Mouse (Mus musculus): Measurements from ENCODE around the gene Igf1.

Igf1 gene

DNA sequence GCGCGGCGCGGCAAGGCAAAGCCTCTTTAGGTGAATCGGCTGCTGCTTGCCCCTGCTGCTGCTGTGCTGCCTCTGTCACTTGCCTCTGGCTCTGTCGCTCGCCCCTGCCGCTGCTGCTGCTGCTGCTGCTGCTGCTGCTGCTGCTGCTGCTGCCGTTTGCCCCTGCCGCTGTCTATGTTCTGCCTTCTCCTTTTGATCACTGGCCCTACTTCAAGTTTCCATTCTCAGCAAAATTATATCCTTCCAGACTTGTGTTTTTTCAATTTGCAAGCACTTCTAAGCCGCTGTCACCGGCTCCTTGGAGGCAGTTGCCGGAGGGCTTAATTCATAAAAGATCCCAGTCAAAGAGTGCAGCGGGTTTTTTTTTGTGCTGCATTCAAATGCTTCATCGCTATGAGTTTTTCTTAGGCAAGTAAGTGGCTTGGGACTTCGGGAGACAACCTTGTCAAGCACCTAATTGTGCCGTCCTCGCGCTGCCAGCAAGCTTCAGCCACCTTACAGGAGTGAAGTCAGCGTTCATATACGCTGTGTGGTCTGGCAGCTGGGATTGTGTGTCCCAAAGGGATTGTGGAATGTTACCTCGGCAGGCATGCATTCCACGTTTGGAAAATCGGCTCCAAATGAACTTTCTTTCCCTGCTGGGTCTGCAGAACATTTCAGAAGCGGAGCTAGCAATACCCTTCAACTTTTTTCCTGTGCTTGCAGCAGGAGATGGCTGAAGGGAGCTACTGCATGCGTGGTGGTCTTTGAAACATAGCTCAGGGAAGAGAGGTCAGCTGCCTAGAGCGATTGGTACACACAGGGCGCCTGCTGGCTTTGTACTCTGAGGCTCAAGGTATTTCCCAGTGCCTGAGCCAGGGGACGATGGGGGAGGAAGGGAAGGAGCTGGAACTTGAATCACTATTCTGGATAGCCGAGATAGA, 2.4 kb downstream of the Igf1 start:
- DNase-seq (ENCODE audit: low spot score in 2 of 2) = no peak

DNA sequence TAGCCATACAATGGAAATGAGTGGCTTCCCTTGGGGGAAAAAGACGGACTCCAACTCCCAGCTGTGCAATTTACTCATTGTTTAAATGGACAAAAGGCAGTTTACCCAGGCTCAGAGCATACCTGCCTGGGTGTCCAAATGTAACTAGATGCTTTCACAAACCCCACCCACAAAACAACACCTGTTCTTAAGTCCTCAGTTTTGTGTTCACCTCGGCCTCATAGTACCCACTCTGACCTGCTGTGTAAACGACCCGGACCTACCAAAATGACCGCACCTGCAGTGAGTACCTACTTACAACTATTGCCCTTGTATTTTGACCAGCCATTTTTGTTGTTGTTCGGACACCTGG, 3.0 kb downstream of the Igf1 start:
- no peak for DNase-seq (ENCODE audit: low spot score in 2 of 2)

DNA sequence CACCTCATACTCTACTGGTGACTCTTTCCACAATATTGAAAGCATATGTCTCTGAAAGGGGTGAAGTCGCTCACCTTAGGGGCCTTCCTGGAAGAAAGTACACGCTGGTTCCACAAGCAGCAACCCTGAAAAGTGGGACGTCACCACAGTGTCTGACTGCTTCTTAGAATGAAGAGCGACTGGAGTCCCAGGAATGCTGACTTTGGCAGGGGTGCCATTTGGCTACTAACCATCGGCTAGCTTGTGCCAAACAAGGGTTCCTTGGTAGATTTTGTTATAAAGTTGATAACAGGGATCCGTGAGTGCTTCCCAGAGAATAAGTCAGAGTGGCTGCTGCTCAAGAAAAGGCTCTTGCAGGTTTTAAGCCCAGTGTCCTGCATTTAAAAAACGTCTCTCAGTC, 4.8 kb downstream of the Igf1 start:
- no peak for DNase-seq (ENCODE audit: low spot score in 2 of 2)

GRCm38 (mm10) chr10:87863326-87863725, 5.3 kb downstream of the Igf1 start:
- DNase-seq (ENCODE audit: low spot score in 2 of 2) = no peak

DNA sequence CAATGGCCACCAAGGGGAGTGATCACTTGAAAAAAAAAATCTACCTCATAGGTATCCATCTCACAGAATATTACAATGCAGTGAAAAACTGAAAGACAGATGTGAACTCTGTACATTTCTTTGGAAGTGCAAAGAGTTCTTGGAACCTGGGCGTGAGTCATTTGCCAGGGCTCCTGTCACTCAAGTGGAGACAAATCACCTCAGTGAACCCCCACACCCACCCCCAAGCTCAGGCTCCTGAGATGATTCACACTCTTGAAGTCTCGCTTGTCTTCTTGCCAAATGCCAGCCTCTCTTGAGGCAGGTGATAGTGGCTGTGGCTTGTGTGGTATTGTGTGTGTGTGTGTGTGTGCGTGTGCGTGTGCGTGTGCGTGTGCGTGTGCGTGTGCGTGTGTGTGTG, 7.6 kb downstream of the Igf1 start:
- DNase-seq (ENCODE audit: low spot score in 2 of 2) = no peak

DNA sequence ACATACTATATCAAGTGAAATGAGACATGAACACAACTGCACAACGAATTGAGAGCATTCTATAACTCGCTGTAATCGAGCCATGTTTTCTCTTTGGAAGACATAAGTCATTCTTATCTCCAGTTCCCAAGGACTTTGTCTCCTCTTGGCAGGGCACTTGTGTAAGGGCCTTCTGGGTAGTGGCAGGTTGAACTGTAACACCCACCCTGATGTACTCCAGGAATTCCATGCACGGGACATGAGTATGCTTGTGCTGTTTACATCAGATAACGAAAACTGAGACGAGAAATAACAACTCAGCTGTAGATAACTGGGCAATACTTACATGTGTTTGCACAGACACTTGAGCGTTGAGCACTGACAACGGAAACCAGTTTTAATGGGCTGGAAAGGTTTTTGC, 8.4 kb downstream of the Igf1 start:
- no peak for DNase-seq (ENCODE audit: low spot score in 2 of 2)

DNA sequence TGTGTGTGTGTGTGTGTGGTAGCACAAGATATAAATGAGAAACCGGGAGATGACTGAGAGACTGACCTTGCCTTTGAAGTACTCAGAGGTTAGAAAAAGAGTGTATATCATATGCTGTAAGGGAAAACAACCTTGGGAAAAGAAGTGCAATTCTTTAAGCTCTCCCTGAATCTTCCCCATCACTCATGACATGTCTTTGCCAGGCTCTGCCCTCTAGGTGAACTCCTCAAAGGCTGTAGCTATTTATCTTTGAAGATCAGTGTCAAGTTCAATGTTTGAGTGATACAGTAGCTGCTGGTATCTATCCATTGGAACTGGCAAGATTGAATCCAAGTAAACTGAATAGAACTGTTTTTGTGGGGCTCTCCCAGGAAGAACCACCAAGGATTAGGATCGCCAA, 9.2 kb downstream of the Igf1 start:
- DNase-seq (ENCODE audit: low spot score in 2 of 2) = no peak

- no peak for DNase-seq (ENCODE audit: low spot score in 2 of 2)
Measured at GRCm38 (mm10) chr10:87867631-87868030, 9.6 kb downstream of the Igf1 start.

GRCm38 (mm10) chr10:87868349-87869053, 10.4 kb downstream of the Igf1 start:
- DNase-seq (ENCODE audit: low spot score in 2 of 2) = no peak

DNA sequence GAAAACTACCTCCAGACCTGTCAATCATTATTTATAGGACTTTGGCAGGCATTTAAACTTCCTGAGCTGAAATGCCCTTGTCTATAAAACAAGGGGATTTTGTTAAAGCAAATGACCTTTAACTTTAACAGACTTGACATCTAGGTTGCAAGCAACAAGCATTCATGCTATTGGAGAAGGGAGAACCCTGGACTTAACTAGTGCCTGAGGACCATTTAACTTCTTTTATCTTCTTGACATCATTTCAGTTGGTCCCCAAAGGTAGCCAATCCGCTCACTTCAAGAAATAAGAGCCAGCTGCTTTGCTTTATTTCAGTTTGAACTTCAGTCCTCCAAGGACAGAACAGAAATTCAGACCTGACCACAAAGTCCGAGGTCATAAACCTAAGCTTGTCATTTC, 11.1 kb downstream of the Igf1 start:
- no peak for DNase-seq (ENCODE audit: low spot score in 2 of 2)

GRCm38 (mm10) chr10:87869691-87870090, 11.6 kb downstream of the Igf1 start:
- DNase-seq (ENCODE audit: low spot score in 2 of 2) = no peak

DNA sequence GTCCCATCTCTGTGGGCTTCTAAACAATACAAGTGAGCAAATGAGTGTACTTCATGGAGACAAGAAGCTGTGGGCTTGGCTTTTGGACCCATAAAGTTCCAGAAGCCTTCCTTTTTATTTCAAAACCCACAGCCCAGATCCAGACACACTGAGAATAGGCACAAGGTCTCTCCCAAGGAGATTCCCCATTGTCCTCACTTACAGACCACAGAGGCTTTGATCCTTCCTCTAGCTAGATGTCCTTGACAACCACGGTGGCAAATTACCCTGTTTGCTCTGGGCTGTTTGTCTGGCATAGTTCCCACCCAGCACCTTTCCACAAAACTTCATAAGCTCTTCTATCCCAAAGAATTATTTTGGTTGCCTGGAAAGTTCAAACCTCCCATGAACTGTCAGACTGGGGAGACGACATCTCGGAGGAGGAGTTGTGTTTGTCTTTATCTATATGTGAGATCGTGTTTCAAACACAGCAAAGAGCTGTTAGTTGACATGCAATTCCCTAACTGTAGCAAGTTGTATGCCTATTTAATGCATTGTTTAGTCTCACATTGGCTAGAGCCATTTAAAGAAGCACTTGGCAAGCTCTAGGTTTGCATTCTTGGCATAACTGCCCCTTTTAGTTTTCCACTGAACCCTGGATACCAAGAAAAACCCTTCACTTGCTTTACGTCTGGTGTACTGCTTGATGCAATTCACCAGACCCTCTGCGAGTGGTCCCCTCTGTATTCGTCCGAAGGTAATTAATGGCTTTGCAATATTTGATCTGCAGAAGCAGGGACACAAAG, 14.0 kb downstream of the Igf1 start:
- no peak for DNase-seq (ENCODE audit: low spot score in 2 of 2)

- DNase-seq (ENCODE audit: low spot score in 2 of 2) = no peak
Measured at GRCm38 (mm10) chr10:87872854-87873253, 14.8 kb downstream of the Igf1 start.

- no peak for DNase-seq (ENCODE audit: low spot score in 2 of 2)
Measured at GRCm38 (mm10) chr10:87873516-87873915, 15.5 kb downstream of the Igf1 start.

DNA sequence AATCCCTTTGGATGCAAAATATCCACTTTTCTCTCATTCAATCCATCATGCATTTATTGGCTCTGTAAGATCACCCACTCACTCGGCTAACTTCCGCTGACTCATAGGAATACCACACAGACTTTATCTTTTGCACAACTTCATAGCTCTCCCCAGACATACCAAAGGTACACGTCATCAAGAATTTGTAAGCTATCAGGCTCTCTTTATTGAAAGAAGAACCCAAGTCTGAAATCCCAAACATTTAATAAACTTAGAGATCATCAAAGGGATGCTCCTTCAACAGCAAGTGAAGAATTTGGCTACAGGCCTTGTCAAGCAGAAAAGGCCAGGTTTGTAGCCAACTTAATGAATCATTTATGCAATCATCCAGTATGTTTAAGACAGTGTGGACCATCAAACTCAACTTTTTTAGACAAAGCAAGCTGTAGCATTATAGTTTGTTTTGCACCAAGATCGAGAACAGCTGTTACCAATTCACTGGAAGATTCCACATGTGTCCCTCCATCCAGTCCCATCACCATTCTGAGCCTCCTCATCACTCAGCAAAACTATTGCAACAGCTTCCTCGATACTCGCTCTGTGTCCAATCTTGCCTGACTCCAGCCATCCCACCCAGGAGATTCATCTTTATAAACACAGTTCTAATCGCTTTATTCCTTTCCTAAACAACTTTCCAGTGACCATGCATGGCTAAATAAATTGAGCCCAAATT, 22.2 kb downstream of the Igf1 start:
- DNase-seq (ENCODE audit: low spot score in 2 of 2) = no peak

GRCm38 (mm10) chr10:87885326-87886040, 27.4 kb downstream of the Igf1 start:
- no peak for DNase-seq (ENCODE audit: low spot score in 2 of 2)

GRCm38 (mm10) chr10:87889850-87890249, 31.8 kb downstream of the Igf1 start:
- DNase-seq (ENCODE audit: low spot score in 2 of 2) = no peak

DNA sequence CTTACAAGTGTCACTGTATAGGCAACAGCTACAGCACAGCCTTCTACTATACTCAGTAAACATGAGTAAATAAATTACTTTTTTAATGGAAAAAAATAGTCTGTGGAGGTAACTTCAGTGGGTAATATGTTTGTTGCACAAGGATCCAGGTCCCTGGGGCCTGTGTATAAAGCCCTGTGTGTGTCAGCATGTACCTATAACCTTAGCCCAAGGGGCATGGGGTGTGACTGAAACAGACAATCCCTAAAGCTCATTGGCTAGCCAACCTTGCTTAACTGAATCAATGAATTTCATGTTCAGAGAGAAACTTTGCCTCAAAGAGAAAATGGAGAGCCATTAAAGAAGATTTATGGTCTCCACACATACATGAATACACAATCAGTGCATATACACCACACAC, 34.2 kb downstream of the Igf1 start:
- DNase-seq (ENCODE audit: low spot score in 2 of 2) = no peak

- DNase-seq (ENCODE audit: low spot score in 2 of 2) = no peak
Measured at GRCm38 (mm10) chr10:87893272-87893671, 35.2 kb downstream of the Igf1 start.

DNA sequence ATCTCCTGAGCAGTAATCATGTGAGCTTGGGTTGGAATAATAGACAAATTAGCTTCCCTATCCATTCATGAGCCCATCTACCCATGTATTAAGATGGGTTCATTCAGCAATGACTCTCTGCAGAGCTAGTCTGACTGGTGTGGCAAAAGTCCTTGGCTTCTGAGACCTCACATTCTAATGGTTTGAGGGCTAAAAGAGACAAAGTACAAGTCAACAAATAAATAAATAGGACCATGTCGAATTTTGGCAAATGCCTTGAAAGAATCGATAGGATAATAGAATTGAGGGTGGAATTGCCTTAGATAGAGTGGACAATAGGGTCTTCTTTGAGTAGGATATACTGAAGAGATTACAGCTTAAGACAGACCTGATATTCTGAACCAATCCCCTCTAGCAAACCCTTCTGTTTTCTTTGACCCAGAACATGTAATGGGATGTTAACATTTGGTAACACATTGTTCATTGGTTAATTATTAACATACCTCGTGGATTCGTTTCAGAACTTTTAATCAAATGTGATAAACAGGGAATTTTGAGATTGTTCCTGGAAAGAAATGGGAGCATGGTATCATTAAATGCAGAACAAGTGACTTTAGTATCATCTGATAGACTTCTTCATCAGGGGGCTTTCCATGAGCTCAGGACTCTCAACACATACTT, 36.5 kb downstream of the Igf1 start:
- no peak for DNase-seq (ENCODE audit: low spot score in 2 of 2)

- no peak for DNase-seq (ENCODE audit: low spot score in 2 of 2)
Measured at GRCm38 (mm10) chr10:87895351-87895750, 37.3 kb downstream of the Igf1 start.

All from thymus, postnatal 10 days (tissue).